Mouse (Mus musculus) lung, adult 2 months (tissue): ENCODE data around the gene Trappc10. TPM values are rescaled to one million over a fixed set of nuclear protein-coding genes. Genes with fewer than 3 reads are reported as not detected.

Source experiments
- DNase-seq: peaks from one replicate; pipeline ENCODE4 v3.0.0; 2022
- H3K4me1 ChIP-seq: fragments of 200-500 bp; 2 replicates; pipeline ENCODE4 v1.6.1; 2011; ENCODE audit warnings: low read length; ENCODE audit not compliant: control insufficient read depth, insufficient read depth
- H3K4me3 ChIP-seq: fragments of 200-500 bp; replicated peaks from 2 replicates; pipeline ENCODE3; 2011; ENCODE audit warnings: low read depth, mild to moderate bottlenecking, control low read depth, low read length; ENCODE audit errors: extremely low read depth
- CTCF ChIP-seq: fragments of 200-500 bp; IDR thresholded peaks from 2 replicates; pipeline ENCODE4 v1.5.1; 2011; ENCODE audit warnings: mild to moderate bottlenecking, low read length, control low read depth; ENCODE audit not compliant: insufficient read depth
- POLR2A ChIP-seq: fragments of 200-500 bp; IDR thresholded peaks from 2 replicates; pipeline ENCODE4 v1.6.1; 2011; ENCODE audit warnings: low read depth, mild to moderate bottlenecking, control low read depth, low read length, borderline replicate concordance; ENCODE audit errors: extremely low read depth
- WGBS: fragments of 180-500 bp; shearing (Covaris S2); methylation state at CpG from one replicate; pipeline ENCODE4 v1.1.7; 2018; 5-methylcytosine and 5-hydroxymethylcytosine counted together
- polyA plus RNA-seq: library from polyadenylated mRNA; depleted of rRNA; stranded (reverse); fragments of >200 nt; gene quantifications from 2 replicates; pipeline ENCODE4 v1.2.3, GENCODE M21; 2012; rRNA removed

The Trappc10 gene
- polyA plus RNA-seq: 45.4 and 50.0 TPM in 2 replicates

DNA sequence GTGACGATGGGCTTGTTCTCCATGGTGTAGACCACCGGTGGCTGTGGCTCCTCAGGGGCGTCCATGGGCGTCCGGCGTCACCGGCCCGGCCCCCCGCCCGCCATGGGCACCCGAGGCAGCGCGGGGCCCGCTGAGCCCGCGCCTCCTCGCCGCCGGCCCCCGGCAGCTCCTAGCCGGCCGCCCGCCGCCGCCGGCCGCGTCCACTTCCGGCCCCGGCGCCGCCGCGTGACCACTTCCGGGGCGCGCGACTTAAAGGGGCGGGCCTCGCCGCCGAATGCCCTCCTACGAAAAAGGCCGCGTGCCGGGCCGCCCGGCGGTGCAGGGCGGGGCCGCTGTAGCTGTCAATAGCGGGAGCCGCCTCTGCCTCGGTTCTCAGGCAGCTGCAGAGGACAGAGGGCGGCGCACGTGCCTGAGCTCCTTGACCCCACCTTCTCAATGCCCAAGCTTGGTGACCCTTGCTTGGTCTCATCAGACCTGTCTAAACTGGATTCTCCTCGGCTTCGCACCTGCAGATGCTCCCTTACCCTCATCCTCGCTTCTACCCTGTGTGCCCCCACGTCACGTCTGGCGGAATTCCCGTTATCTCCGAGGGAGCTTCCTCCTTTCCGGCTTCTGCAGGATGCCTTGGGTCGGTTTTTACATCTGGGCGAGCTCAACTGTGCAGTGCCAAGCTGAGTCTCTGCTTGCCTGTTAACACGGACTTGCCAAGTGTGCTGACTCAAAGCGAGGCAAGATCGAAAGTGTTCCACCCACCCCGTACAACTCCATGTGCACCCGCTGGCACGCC lies at the start of gene Trappc10:
Gene Trappc10, minus strand, starts transcription at position 204 of the 787 bp plus-strand sequence.
- DNase-seq: peak; percentile 83
- peaks cover 5% of the 10 kb centered on the region; the same call in 1 of the 2 replicates for H3K4me1 ChIP-seq
- H3K4me3 ChIP-seq: peak within 1 kb of the TSS; percentile 83
- no peak for TF ChIP-seq CTCF
- TF ChIP-seq POLR2A: no peak
- 1% methylated on average over 66 of the region's 74 CpGs for WGBS

DNA sequence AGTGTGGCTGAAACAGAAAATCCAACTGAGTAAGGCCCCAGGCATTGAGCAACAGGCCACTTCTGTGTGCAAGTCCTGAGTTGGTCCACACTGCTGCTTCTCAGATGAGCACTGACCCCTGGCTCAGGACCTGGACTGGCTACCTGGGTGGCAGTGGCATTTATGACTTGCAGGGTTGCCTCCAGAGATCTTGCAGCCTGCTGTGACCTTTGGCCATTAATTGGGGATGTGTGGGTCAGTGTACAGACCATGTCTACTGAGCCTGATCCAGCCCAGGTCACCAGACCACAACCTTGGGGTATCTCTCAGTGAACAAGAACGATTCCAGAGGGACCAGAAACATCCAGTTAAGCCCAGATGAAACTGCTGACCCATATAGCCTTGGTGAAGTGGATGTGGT lies 49.1 kb upstream of the Trappc10 start:
- DNase-seq: no peak
- H3K4me3 ChIP-seq: no peak overlapping the region
- TF ChIP-seq CTCF (no peak), POLR2A (no peak)
- 80% methylated on average over 1 of the region's 1 CpGs for WGBS
- peaks cover 16% of the 10 kb centered on the region for H3K4me1 ChIP-seq

DNA sequence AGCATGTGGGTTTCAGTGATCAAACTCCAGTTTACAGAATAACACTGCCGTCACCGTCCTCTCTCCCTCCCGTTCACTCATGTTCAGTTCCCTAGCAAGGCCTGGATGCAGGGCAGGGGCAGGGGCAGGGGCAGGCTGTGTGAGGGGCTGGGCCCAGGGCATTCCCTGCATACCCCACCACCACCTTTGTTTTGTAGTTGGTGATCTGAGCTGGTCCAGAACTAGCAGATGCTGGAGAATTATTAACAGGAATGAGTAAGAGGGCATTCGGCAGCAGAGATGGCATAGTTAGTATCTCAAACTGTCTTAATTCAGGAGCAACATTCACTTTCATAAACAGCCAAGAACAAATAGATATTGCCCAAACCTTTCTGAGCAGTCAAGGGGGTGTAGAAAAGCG lies 47.9 kb upstream of the Trappc10 start:
- TF ChIP-seq CTCF (no peak), POLR2A (no peak)
- Histone ChIP-seq H3K4me3 (no peak overlapping the region), H3K4me1 (peaks cover 6% of the 10 kb centered on the region)
- DNase-seq: no peak
- 92% methylated on average over 5 of the region's 5 CpGs for WGBS

DNA sequence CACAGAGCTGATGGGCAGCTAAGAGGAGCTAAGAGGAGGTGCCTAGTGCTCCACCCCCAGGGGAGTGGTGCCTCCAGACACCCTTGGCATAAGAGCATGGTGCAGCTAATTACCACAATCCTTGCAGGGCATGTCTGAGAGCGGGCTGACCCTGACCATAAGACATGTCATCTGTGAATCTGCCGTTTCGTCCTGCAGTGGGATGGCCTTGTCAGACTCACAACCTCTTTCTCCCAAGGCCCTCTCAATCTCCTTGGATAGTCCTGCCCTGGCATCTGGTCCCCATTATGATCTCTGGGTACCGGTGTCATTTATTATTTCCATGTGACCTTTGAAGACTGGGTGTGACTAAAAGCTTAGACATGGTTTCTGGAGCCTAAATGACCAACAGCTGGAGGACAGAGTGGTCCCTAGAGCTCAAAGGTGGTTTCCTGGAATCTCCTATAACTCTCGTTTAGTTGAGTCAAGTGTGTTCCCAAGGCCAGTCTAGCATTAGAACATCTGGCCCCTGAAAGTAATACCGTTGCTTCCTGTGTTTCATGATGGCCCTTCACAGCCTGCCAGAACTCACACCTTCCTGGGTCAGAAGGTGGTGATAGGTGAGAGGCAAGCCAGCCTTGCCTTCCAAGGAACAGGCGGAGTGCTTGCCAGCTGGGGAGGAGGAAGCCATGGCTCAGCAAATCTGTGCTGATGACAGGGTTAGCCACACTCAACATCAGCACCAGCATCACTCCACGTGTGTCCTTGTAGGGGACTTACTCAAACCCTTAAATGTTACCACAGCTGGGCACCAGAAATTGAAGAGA lies 46.5 kb upstream of the Trappc10 start:
- 67% methylated on average over 8 of the region's 8 CpGs for WGBS
- Histone ChIP-seq H3K4me1 (no peaks in the 10 kb centered on the region; the same call in 1 of the 2 replicates), H3K4me3 (no peak overlapping the region)
- no peak for TF ChIP-seq CTCF
- no peak for TF ChIP-seq POLR2A
- no peak for DNase-seq

DNA sequence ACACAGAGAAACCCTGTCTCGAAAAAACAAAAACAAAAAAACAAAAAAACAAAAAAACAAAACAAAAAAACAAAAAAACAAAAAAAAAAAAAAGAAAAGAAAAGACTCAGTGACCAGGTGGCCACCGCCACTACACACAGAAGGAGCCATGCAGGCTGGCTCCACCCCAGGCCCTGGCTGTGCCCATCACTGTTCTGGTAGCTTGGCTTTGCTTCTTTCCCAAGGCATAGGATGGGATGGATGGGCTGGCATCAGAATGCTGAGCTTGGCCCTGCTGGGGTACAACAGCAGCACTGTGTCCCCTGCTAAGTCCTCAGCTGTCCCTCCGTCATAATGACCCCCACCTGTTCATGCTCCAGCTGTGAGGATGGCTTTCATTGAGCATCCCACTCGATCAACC lies 44.5 kb upstream of the Trappc10 start:
- TF ChIP-seq POLR2A: no peak
- TF ChIP-seq CTCF: no peak
- Histone ChIP-seq H3K4me3 (no peak overlapping the region), H3K4me1 (no peaks in the 10 kb centered on the region)
- 92% methylated on average over 4 of the region's 4 CpGs for WGBS
- no peak for DNase-seq

DNA sequence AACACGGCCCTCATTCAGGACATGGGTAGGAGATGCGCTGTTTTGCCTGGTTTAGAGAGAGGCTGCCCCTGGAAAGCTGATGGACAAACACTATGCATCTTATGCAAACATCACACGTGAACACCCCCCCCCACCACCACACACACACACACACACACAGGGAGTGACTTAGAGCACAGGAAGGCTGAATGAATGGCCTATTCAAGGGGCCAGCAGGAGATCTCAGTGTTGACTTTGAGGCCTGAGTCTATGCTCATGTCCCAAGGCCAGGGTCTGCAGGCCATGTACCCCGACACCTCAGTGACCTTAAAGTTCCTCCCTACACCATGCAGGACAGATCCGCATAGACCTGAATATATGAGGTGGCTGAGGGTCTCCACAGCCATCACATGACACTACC lies 43.7 kb upstream of the Trappc10 start:
- H3K4me3 ChIP-seq: no peak overlapping the region
- no peak for DNase-seq
- TF ChIP-seq CTCF (no peak), POLR2A (no peak)
- no peaks in the 10 kb centered on the region for H3K4me1 ChIP-seq
- WGBS: 91% methylated on average over 5 of the region's 5 CpGs

DNA sequence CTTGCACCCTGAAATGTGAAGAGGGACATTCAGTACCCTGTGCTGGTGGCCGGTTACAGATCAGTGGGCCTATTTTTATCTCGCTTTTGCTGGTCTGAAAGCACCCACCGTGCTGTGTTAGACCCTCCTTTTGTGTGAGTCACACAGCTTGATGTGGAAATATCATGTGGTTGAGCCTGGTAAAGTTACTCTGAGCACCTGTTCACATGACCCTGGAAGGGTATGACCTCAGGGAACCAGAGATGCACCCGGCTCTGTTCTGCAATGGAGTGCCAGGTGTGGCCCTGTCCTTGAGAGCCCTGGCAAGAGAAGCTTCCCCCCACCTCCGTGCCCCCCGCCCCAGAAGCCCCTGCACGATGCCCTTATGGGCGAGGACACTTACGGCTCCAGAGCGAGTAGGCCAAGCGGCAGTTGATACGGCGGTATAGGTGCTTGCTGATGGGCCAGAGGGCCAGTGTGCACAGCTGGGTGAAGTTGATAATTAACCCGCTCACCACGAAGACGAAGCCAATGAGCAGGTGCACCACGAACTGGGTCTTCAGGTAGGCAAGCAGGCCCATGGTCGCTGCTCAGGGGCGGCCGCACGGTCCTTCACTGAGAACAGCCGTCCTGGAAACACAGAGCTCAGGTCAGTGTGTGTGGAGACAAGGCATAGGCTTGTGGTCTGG lies 43.2 kb upstream of the Trappc10 start:
- Histone ChIP-seq H3K4me1 (no peaks in the 10 kb centered on the region), H3K4me3 (no peak overlapping the region)
- no peak for DNase-seq
- 80% methylated on average over 22 of the region's 22 CpGs for WGBS
- no peak for TF ChIP-seq POLR2A
- TF ChIP-seq CTCF: no peak

DNA sequence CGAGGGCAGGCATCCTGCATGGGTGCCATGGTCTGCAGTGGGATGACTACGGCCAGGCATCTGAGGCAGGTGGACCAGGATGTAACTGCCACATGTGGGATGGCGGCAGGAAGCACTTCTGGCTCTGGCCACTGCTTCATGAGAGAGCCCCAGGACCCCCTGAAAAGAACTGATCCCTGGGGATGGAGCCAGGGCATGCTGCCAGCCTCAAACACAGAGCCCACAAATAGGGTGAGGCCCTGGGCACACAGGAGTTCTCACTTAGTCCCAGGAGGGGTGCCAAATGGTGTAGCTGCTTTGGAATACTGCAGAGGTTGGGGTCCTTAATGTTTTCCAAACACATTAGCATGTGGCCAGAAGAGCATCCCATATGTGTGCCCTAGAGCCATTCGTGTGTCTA lies 41.5 kb upstream of the Trappc10 start:
- TF ChIP-seq CTCF (no peak), POLR2A (no peak)
- 89% methylated on average over 4 of the region's 4 CpGs for WGBS

DNA sequence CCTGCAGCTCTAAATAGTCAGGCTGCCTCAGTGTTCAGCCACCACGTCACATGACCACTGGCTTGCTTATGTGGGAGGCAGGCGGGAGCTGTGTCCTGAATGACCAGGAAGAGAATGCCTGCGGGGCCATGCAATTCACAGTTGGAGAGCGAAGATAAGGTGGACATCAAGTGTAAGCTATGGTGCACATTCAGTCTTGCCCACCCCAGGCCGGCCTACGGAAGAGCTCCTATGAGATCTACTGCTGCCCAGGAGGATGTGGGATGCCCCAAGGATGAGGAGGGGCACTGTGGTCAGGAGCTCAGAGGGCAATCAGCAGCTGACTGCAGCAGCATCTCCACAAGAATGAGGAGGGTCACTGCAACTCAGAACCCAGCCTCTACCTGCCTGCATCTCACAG lies 41.0 kb upstream of the Trappc10 start:
- Histone ChIP-seq H3K4me1 (no peaks in the 10 kb centered on the region), H3K4me3 (no peak overlapping the region)
- DNase-seq: no peak
- TF ChIP-seq CTCF (no peak), POLR2A (no peak)
- 85% methylated on average over 6 of the region's 6 CpGs for WGBS

More for the DNA sequence above, 41.5 kb upstream of the Trappc10 start:
- no peak for DNase-seq
- H3K4me3 ChIP-seq: no peak overlapping the region
- no peaks in the 10 kb centered on the region for H3K4me1 ChIP-seq

DNA sequence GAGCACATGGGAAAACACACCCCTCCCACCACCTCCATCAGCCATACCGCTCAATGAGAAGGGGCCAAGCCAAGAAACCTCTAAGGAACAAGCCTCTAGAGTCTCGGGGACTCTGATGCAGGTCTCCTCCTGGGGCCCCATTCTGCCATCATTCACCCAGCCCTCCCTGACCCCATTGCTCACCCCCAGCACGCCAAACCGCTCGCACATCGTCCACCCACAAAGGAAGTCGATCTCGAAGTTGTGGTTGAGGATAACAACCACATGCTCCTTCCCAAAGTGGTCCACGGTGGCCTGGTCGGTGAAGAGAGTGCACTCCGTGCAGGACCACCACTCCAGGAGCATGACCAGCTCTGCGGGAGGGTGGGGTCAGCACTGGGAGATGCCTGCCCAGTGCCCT lies 40.4 kb upstream of the Trappc10 start:
- no peak for DNase-seq
- TF ChIP-seq POLR2A: no peak
- no peak for TF ChIP-seq CTCF
- Histone ChIP-seq H3K4me3 (no peak overlapping the region), H3K4me1 (no peaks in the 10 kb centered on the region)
- 81% methylated on average over 12 of the region's 12 CpGs for WGBS

DNA sequence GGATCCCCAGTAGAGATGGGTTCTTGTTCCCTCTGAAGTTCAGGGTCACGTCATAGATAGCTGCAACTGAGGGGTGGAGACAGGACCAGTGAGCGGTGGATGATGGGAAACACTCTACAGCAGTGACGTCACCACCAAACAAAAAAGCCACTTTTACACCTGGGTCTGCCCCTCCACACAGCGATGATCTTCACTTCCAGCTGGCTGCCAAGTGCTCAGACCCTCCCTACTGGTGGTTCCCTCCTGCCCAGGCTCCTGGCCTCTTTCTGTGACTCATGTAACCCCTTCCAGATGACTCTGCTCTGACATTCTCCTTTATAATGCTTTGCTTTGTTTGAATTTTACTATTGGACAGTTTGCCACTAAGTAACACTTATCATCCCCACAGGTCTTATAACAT lies 38.0 kb upstream of the Trappc10 start:
- Histone ChIP-seq H3K4me3 (no peak overlapping the region), H3K4me1 (no peaks in the 10 kb centered on the region)
- 86% methylated on average over 4 of the region's 4 CpGs for WGBS
- TF ChIP-seq POLR2A: no peak
- TF ChIP-seq CTCF: no peak
- DNase-seq: no peak
